Mouse (Mus musculus): ENCODE results near the gene Tmigd3.

The Tmigd3 gene

DNA sequence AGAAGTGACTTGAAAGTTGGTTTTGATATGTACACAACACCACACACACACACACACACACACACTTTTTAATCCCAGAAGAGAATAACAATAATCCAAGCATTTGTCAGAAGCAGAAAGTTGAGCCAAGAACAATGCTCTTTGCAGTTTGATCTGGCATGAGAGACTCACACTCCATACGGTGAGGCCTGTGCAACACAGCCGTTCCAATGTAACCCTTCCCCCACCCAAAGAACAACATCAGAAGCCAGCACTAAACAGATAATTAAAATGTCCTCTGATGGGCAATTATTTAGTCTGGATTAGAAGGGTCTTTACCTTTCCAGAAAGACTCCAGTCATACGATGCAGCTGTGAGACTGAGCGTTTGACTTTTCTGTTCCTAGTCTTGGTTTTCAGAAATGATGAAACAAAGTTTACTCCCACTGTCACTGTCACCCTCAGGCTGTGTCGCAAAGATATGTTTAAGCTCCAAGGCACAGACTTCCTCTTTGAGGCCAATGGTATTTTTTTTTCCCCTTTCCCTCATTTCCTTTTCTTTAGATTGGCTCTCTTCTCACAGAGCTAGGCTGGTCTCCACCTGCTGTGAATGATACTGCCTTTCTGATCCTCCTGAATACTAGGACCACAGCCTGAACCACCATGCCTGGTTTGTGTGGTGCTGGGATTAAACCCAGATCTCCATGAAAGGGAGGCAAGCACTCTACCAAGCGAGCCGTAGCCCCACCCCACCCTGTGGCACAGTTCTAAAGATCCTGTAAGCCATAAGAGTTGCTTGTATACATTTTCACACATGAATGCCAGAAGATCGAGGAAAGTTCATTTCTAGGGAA lies 61.8 kb downstream of the Tmigd3 start, which contains the start of gene I830077J02Rik:
I830077J02Rik (minus strand) TSS at position 425 of the 832 bp plus-strand sequence.
- no peak for DNase-seq (ENCODE audit: low spot score)

DNA sequence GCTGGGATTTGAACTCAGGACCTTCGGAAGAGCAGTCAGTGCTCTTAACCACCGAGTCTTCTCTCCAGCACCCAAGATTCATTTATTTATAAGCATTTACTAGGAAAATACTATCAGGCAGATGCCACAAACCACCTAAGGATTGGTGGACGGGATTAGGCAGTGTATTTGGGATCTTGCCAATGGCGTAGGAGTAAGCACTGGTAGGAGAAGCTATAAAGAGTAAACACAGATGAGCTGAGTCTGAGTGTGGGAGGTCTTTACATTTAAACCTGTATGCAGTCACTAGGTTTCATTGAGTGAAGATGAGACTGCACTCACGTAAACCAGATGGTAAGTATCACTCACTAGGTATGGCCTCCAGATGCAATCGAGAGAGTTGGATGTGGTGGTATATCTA lies 63.2 kb downstream of the Tmigd3 start:
- no peak for DNase-seq (ENCODE audit: low spot score)

DNA sequence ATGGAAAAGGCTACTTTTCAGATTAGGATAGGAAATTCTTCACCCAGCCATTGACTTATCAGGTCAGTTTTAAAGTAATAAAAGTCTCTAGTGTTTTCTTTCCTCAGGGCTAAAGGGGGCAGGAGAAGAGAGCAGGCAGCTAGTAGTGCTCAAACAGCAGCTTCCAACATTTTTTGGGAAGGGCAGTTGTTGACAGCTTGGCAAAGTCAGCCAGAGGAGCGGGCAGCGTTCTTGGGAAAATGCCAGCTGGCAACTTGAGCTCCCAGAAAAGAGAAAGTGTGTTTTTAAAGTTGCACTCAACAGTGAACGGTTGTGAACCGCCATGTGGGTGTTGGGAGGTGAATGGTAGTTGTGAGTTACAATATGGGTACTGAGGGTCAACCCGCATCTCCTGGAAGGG lies 64.3 kb downstream of the Tmigd3 start:
- DNase-seq (ENCODE audit: low spot score) = peak; percentile 92

DNA sequence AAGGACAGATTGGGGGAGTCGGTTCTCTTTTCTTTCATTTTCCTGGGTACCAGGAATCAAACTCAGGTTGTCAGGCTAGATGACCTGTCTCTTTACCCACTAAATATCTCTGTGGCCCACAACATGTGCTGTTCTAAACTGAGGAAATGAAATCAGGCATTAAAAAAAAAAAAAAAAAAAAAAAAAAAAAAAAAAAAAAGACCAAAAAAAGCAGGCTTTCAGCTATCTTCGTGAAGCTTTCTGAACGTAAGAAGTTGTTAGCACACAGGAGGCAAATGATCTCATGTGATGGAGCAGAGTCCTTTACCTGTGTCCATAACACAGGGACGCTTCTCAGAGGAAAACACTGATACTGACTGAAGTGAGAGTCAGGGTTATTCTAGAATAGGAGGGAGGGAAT lies 65.4 kb downstream of the Tmigd3 start:
- DNase-seq (ENCODE audit: low spot score) = no peak

DNA sequence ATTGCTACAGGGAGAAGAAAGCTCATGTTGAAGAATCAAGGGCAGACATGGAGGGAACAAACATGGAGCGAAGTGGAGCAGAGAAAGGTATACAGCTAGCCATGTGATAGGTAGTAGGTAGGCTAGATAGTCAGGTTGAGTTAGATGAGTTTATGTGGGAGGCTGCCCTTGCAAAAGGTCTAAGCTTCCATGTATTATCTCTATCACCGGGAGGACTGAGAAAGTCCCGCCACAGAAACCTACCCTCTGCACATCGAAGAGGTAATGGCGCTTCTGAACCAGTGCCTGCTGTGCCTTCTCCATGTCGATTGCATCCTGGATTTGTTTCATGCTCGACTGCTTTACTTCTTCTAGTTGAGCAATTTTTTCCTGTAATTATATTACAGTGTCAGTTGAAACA lies 80.6 kb downstream of the Tmigd3 start:
- DNase-seq (ENCODE audit: low spot score) = no peak

DNA sequence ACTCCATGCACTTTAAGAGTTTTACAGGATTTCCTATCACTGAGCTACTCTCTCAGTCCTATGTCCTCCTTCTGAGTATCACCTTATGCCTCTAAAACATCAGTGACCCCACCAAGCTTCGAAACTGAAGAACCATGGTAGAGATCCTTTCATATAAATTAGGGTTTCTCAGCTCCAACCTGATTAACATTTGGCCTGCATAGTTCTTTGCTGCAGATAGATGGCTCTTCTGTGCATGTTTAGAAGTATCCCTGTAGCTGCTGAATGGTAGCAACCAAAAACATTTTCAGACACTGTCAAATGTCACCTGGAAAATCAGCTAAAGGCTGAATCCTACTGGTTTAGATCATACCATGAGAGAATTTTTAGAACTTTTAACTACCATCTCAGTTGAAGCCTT lies 86.5 kb downstream of the Tmigd3 start:
- DNase-seq (ENCODE audit: low spot score) = peak; percentile 18

DNA sequence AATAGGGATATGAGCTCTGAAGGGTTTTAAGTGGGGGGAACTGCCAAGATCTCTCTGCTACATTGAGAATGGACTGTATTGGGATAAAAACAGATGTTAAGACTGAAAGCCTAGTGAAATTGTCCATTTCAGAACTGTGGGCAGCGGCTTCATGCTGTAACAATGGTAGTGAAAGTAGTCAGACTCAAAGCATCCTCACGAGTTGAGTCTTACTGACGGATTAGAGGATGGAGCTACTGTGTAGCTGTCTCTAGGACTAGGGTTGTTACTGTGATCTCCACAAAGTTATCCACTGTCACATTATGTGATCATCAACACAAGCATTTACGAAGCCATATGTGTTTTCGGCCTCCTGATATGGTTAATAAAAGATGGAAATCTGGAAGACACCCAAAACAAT lies 87.5 kb downstream of the Tmigd3 start:
- DNase-seq (ENCODE audit: low spot score) = peak; percentile 38

DNA sequence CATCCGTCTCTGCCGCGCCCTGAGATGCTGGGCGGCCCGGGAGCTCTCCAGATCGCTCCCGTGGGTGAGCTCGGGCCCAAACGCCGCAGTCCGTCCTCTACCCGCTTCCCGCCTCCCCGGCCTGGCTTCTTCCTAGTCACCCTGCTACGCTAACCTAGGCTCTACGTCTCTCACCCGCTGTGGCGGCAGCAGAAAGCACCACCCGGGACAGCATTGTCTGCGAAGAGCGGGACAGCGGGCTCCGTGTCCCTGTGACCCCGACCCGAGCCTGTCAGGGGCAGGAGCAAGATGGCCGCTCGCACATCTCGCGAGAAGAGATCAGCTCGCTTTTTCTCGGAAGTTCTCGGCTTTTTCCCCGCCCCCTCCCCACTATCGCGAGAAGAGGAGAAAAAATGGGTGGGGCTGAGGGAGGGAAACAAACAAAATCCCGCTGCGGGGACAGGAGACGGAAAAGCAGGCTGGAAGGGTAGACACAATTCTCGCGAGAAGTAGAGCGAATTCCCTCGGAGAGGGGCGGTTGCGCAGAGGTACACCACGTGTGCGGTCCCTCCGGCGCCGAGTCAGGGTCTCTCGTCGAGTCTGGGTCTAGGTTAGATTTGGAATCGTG lies 88.4 kb downstream of the Tmigd3 start, which contains the start of gene Wdr77:
Wdr77 (plus strand) TSS at position 396 of the 607 bp plus-strand sequence.
- peak; percentile 100 for DNase-seq (ENCODE audit: low spot score)

DNA sequence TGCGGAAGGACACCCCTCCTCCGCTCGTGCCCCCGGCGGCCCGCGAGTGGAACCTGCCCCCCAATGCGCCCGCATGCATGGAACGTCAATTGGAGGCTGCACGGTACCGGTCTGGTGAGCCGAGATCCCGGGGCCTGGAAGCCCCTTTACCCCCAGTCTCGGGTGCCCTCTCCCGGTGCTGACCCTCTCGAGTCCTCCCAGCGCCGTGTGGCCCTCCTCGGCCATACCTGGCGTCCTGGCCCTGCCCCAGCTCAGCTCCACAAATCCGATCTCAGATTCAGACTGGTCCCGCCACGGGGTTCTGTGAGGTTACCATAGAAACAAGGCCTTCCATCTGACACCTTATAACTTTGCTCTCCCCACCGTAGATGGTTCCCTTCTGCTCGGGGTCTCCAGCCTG lies 88.9 kb downstream of the Tmigd3 start:
- DNase-seq (ENCODE audit: low spot score) = no peak

DNA sequence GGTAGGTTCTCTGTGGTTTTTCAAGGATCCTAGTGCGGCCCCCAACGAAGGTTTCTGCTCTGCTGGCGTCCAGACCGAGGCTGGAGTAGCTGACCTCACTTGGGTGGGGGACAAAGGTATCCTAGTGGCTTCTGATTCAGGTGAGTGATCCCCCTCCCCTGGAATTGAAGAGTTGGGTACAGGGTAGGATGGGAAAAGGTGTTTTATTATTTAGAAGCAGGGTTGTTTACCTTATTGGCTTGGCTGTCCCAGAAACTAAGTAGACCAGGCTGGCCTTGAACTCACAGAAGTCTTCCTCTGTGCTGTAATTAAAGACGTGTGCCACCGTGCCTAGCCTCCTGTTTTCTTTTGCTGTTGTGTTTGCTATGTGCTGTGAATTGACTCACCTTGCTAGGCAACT lies 89.3 kb downstream of the Tmigd3 start, which contains the start of gene Atp5f1:
Atp5f1 (minus strand) TSS at position 101 of the 400 bp plus-strand sequence.
- DNase-seq (ENCODE audit: low spot score) = no peak

DNA sequence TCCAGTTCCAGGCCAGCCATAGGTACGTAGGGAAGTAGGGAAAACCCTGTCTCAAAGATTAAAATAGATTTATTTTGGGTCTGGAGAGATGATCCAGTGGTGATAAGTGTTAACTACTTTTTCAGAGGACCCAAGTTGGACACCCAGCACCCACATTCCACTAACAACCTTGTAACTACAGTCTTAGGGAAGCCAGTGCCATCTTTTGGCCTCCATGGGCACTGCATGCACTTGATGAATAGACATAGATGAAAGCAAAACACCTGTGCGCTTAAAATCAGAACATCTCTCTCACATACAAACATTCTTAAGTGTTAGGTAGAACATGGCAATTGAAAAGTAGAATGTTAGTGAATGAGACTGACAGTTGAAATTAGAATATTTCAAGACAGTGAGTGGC lies 90.0 kb downstream of the Tmigd3 start:
- peak; percentile 24 for DNase-seq (ENCODE audit: low spot score)

DNA sequence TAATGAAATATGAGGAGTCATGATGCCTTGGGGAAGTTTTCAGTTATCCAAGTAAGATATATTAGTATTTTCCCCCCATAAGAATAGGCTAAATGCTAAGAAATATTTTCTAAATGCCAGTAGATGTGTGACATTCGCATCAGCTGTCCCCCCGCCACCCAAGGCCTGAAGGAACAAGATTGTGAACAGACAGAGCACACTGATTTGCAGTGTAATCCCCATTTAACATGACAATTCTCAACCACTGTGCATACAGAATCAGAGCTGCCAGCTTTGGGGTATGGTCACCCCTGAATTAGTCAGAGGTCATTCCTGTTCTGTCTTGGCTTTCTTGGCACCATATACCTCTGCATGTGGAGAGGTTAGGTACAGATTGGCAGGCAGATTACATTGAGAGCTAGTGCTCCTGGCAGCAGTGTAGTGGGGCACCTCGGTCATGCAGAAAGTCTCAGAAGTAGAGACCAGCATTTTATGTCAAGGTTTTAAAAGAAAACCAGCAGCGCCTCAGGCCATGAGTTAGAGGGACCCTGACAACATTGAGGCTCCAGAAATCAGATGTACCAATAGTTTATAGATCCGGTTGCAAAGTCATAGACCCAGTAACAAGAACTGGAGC lies 101.2 kb downstream of the Tmigd3 start:
- no peak for DNase-seq (ENCODE audit: low spot score)

DNA sequence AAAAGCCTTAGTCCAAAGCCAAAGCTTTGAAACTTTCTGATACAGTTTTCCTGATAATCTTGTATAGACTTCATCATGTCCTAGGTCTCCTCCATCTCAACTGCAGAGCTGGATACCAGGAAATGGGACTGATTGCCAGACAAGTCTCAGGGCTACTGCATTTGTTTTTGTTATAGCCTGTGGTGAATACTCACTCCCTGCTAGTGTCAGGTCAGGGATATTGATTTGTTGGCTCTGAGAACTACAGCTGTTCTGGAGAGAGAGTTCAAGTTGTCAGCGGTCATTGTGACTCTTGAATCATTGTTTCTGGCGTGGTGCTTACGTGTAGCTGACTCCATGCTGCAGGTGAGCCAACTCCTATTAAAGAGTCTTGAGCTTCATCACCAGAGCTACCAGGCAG lies 102.7 kb downstream of the Tmigd3 start, which contains the start of gene Ovgp1:
Ovgp1 (plus strand) TSS at position 301 of the 400 bp plus-strand sequence.
- DNase-seq (ENCODE audit: low spot score) = no peak
